Mouse (Mus musculus): ENCODE data around the gene Nagk.

Nagk gene

GRCm38 (mm10) chr6:83818996-83819395 is 24.2 kb downstream of the Nagk start:
- DNase-seq, result no peak

GRCm38 (mm10) chr6:83820727-83821515 is 26.1 kb downstream of the Nagk start:
- DNase-seq, result no peak

GRCm38 (mm10) chr6:83821856-83822255 is 27.1 kb downstream of the Nagk start:
- DNase-seq, result no peak

GRCm38 (mm10) chr6:83830941-83831605 is 36.3 kb downstream of the Nagk start:
- peak; percentile 48 for DNase-seq

- peak; percentile 100 for DNase-seq
Measured at GRCm38 (mm10) chr6:83831606-83832123, 36.9 kb downstream of the Nagk start, which contains the start of gene Paip2b. Gene Paip2b, minus strand, starts transcription at chr6:83831741.

- DNase-seq, result peak; percentile 33
Measured at GRCm38 (mm10) chr6:83832393-83832792, 37.6 kb downstream of the Nagk start.

- DNase-seq, result no peak
Measured at GRCm38 (mm10) chr6:83836826-83837225, 42.0 kb downstream of the Nagk start.

GRCm38 (mm10) chr6:83838046-83838445 is 43.3 kb downstream of the Nagk start:
- DNase-seq, result no peak

- DNase-seq, result no peak
Measured at GRCm38 (mm10) chr6:83840086-83840485, 45.3 kb downstream of the Nagk start.

- DNase-seq, result no peak
Measured at GRCm38 (mm10) chr6:83844913-83845312, 50.1 kb downstream of the Nagk start.

GRCm38 (mm10) chr6:83846141-83846540 is 51.4 kb downstream of the Nagk start:
- no peak for DNase-seq

- DNase-seq, result no peak
Measured at GRCm38 (mm10) chr6:83849446-83849845, 54.7 kb downstream of the Nagk start.

All from cerebellum, adult 9-11 months (tissue).